Mouse (Mus musculus) liver (tissue): Measurements from ENCODE around the gene Agl.

ENCODE experiments used
- DNase-seq: peaks from one replicate; pipeline ENCODE4 v3.0.0-alpha.2; 2020; ENCODE audit warnings: mixed read lengths

Agl gene

GRCm38 (mm10) chr3:116807811-116808506, at the start of gene Agl:
TSS of gene Agl (minus strand) at chr3:116808166.
- DNase-seq: peak; percentile 97

GRCm38 (mm10) chr3:116857611-116858010, 49.6 kb upstream of the Agl start:
- peak; percentile 17 for DNase-seq

GRCm38 (mm10) chr3:116852421-116852820, 44.5 kb upstream of the Agl start:
- DNase-seq: no peak

- no peak for DNase-seq
Observed at GRCm38 (mm10) chr3:116850376-116850775, 42.4 kb upstream of the Agl start.

GRCm38 (mm10) chr3:116848936-116849335, 41.0 kb upstream of the Agl start:
- no peak for DNase-seq

GRCm38 (mm10) chr3:116848099-116848498, 40.1 kb upstream of the Agl start:
- DNase-seq: no peak

GRCm38 (mm10) chr3:116846084-116846483, 38.1 kb upstream of the Agl start:
- DNase-seq: peak; percentile 44

- no peak for DNase-seq
Observed at GRCm38 (mm10) chr3:116844880-116845579, 37.1 kb upstream of the Agl start.

- no peak for DNase-seq
Observed at GRCm38 (mm10) chr3:116841311-116841710, 33.3 kb upstream of the Agl start.

- DNase-seq: no peak
Observed at GRCm38 (mm10) chr3:116836681-116837475, 28.9 kb upstream of the Agl start.

GRCm38 (mm10) chr3:116835770-116836680, 28.1 kb upstream of the Agl start:
- DNase-seq: peak; percentile 89

GRCm38 (mm10) chr3:116835350-116835749, 27.4 kb upstream of the Agl start:
- DNase-seq: no peak

- DNase-seq: no peak
Observed at GRCm38 (mm10) chr3:116834241-116834640, 26.3 kb upstream of the Agl start.

GRCm38 (mm10) chr3:116833491-116833890, 25.5 kb upstream of the Agl start:
- no peak for DNase-seq

- no peak for DNase-seq
Observed at GRCm38 (mm10) chr3:116832526-116833310, 24.8 kb upstream of the Agl start.

GRCm38 (mm10) chr3:116831324-116831723, 23.4 kb upstream of the Agl start:
- DNase-seq: no peak

- no peak for DNase-seq
Observed at GRCm38 (mm10) chr3:116829274-116829920, 21.4 kb upstream of the Agl start.

GRCm38 (mm10) chr3:116826471-116827215, 18.7 kb upstream of the Agl start:
- no peak for DNase-seq

GRCm38 (mm10) chr3:116817231-116817630, 9.3 kb upstream of the Agl start:
- DNase-seq: no peak

GRCm38 (mm10) chr3:116816674-116817215, 8.8 kb upstream of the Agl start:
- no peak for DNase-seq
